Mouse (Mus musculus) cortical plate, adult 2 months (tissue): ENCODE measurements around the gene Rcn1.

Experiments used
- CTCF ChIP-seq: fragments of 200-500 bp; IDR thresholded peaks from 2 replicates; pipeline ENCODE4 v1.5.1; 2011; ENCODE audit warnings: mild to moderate bottlenecking, control low read depth, low read length; ENCODE audit not compliant: insufficient read depth; ENCODE audit errors: extremely low read depth
- POLR2A ChIP-seq: fragments of 200-500 bp; IDR thresholded peaks from 2 replicates; pipeline ENCODE4 v1.6.1; 2011; ENCODE audit warnings: mild to moderate bottlenecking, low read length, control low read depth; ENCODE audit not compliant: insufficient read depth; ENCODE audit errors: extremely low read depth

- TF ChIP-seq CTCF (no peak), POLR2A (no peak)
These were observed 29.3 kb upstream of the Rcn1 start for GRCm38 (mm10) chr2:105428467-105428866.
